Mouse (Mus musculus) megakaryocyte, embryonic 14.5 days (primary cell): Measurements from ENCODE around the gene Pgf.

Experiments used
- FLI1 ChIP-seq: IDR thresholded peaks from 2 replicates; pipeline ENCODE4 v1.6.1; 2012; ENCODE audit warnings: low read length, inconsistent platforms, mixed read lengths
- GATA1 ChIP-seq: IDR thresholded peaks from 3 replicates; pipeline ENCODE4 v1.6.1; 2012; ENCODE audit warnings: mixed read lengths, low read length, inconsistent platforms, borderline replicate concordance

- TF ChIP-seq GATA1 = no peak
- no peak for TF ChIP-seq FLI1
Observed at GRCm38 (mm10) chr12:85126986-85127603, 50.5 kb downstream of the Pgf start.
